27 mouse cellular contexts compared by ENCODE assay signal in the genomic region with DNA sequence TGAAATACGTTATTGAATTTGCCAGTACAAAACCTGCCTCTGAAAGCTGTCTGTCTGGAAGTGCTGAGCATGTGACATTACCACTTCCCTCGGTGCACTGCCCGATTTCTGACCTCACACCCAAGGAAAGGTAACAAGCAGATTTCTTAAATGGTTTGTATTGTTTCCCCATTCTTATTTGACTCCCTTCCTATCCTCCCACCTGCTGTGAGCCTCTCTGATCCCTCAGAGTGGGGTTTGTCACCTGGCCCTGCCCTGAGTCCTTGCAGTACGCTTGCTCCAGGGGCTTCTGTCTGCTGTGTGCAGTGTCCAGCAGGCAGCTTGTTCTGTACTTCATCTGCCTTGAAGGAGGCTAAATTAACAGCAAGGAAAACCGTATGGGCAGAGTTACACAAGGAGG. TPM values are rescaled to one million over a fixed set of nuclear protein-coding genes. Genes with fewer than 3 reads are reported as not detected.
"Had no signal": no experiment of that assay in that cellular context is flagged by ENCODE, and none has a peak within 500 bp of the region (broad histone marks: within the 10 kb centered on the region; RNA-seq: fewer than 3 reads in every experiment).

No protein-coding gene starts in this region.

- DNase-seq: gastrocnemius, adult 2 months; gastrocnemius, postnatal 14 days; gastrocnemius, postnatal 36 days; heart, adult 11 months; heart, postnatal 14 days; heart, postnatal 36 days; kidney, adult 11 months; kidney, adult 2 months; kidney, adult 9 months; kidney, postnatal 14 days; kidney, postnatal 36 days; layer of hippocampus, adult 9-11 months; layer of hippocampus, postnatal 36 days; left cerebral cortex, postnatal 4 days had no signal

- ATAC-seq: hindbrain, postnatal 0 days; intestine, embryonic 16.5 days; liver, embryonic 12.5 days had no signal

RNA-seq across cellular contexts. Expression of gene Tmprss5, which starts 57.1 kb away (rescaled TPM):
- total RNA-seq: hematopoietic stem cell, adult 5-6 weeks; liver, adult 2 months had no signal

RNA-seq across cellular contexts. Expression of gene Htr3b, which starts 59.2 kb away (rescaled TPM):
- total RNA-seq: gastrocnemius, adult 2 months; gastrocnemius, postnatal 14 days; gastrocnemius, postnatal 36 days; heart, adult 8-10 months; heart, postnatal 14 days; heart, postnatal 36 days; hematopoietic stem cell, adult 5-6 weeks; layer of hippocampus, adult 18-20 months; layer of hippocampus, adult 8-10 months; layer of hippocampus, postnatal 14 days; layer of hippocampus, postnatal 36 days; left cerebral cortex, adult 18-20 months; left cerebral cortex, adult 8-10 months; left cerebral cortex, postnatal 10 days; left cerebral cortex, postnatal 25 days; left cerebral cortex, postnatal 4 days; liver, adult 2 months had no signal
